Mouse (Mus musculus) hindbrain, embryonic 11.5 days (tissue): Measurements from ENCODE around the gene Clcnka. TPM values are rescaled to one million over a fixed set of nuclear protein-coding genes. Genes with fewer than 3 reads are reported as not detected.

ENCODE experiments used
- ATAC-seq: fragments of 200-750 bp; cut with Nextera tagmentation; 2 replicates; pipeline ENCODE4 v1.8.0; 2017; ENCODE audit warnings: mild to moderate bottlenecking, moderate TSS enrichment, moderate library complexity; ENCODE audit not compliant: low FRiP score
- DNase-seq: peaks from one replicate; pipeline ENCODE4 v3.0.0-alpha.2; 2015; ENCODE audit warnings: low spot score
- H3K27ac ChIP-seq: fragments of 300-500 bp; sonication (generic); 2 replicates; pipeline ENCODE4 v1.5.1; 2014; ENCODE audit warnings: mild to moderate bottlenecking, low read depth, low read length
- H3K27me3 ChIP-seq: fragments of 300-500 bp; sonication (generic); 2 replicates; pipeline ENCODE4 v1.6.1; 2014; ENCODE audit warnings: mild to moderate bottlenecking, low read length, moderate library complexity, mixed read lengths; ENCODE audit not compliant: control insufficient read depth, insufficient read depth
- H3K36me3 ChIP-seq: fragments of 300-500 bp; sonication (generic); 2 replicates; pipeline ENCODE4 v1.6.1; 2014; ENCODE audit warnings: mild to moderate bottlenecking, low read length, moderate library complexity, mixed read lengths; ENCODE audit not compliant: control insufficient read depth, insufficient read depth
- H3K4me1 ChIP-seq: fragments of 300-500 bp; sonication (generic); replicated peaks from 2 replicates; pipeline ENCODE4 v1.6.1; 2014; ENCODE audit warnings: low read length, mixed read lengths; ENCODE audit not compliant: control insufficient read depth, insufficient read depth
- H3K4me2 ChIP-seq: fragments of 300-500 bp; sonication (generic); replicated peaks from 2 replicates; pipeline ENCODE4 v1.6.1; 2014; ENCODE audit warnings: mild to moderate bottlenecking, low read depth, low read length
- H3K4me3 ChIP-seq: fragments of 300-500 bp; sonication (generic); 2 replicates; pipeline ENCODE4 v1.5.1; 2014; ENCODE audit warnings: low read depth, low read length
- H3K9ac ChIP-seq: fragments of 300-500 bp; sonication (generic); 2 replicates; pipeline ENCODE4 v1.6.1; 2014; ENCODE audit warnings: low read depth, low read length
- H3K9me3 ChIP-seq: fragments of 300-500 bp; sonication (generic); 2 replicates; pipeline ENCODE4 v1.6.1; 2016; ENCODE audit warnings: low read length; ENCODE audit not compliant: control insufficient read depth
- WGBS: fragments of 180-500 bp; shearing (Covaris S2); extraction: QIAGEN DNeasy Blood & Tissue Kit; methylation state at CpG from one replicate; pipeline ENCODE4 v1.1.7; 2014; 5-methylcytosine and 5-hydroxymethylcytosine counted together
- polyA plus RNA-seq: library from polyadenylated mRNA; unstranded; fragments of >200 nt; fragmentation: Nextera tagmentation; extraction: Ambion mirVana; gene quantifications from 2 replicates; pipeline ENCODE4 v1.2.1, GENCODE M21; 2014

Gene Clcnka
- polyA plus RNA-seq, 1 experiment from 2014 or later: 0.22 TPM

GRCm38 (mm10) chr4:141372426-141372825, 26.1 kb downstream of the Clcnka start:
- WGBS: 92% methylated on average over 5 of the region's 5 CpGs
- Histone ChIP-seq H3K4me2 (no peak overlapping the region), H3K27ac (no peak overlapping the region), H3K9ac (no peak overlapping the region), H3K27me3 (peaks cover 13% of the 10 kb centered on the region), H3K4me3 (no peak overlapping the region), H3K4me1 (no peaks in the 10 kb centered on the region), H3K36me3 (no peaks in the 10 kb centered on the region), H3K9me3 (no peaks in the 10 kb centered on the region)
- DNase-seq (no peak), ATAC-seq (no peak)

GRCm38 (mm10) chr4:141367997-141368791, 30.3 kb downstream of the Clcnka start, which contains the start of gene Fam131c:
Fam131c (plus strand) TSS chr4:141368220.
- Histone ChIP-seq H3K9ac (peak within 1 kb of the TSS; percentile 57), H3K36me3 (no peaks in the 10 kb centered on the region), H3K27ac (no peak within 1 kb of the TSS), H3K4me3 (peak within 1 kb of the TSS; percentile 53), H3K4me2 (peak within 1 kb of the TSS; percentile 99), H3K4me1 (no peaks in the 10 kb centered on the region; the same call in 1 of the 2 replicates), H3K9me3 (no peaks in the 10 kb centered on the region), H3K27me3 (peaks cover 31% of the 10 kb centered on the region)
- 1% methylated on average over 24 of the region's 71 CpGs for WGBS
- ATAC-seq: peak; percentile 20; the same call in 1 of the 2 replicates
- peak; percentile 58 for DNase-seq

GRCm38 (mm10) chr4:141365876-141366275, 32.6 kb downstream of the Clcnka start:
- Histone ChIP-seq H3K4me2 (no peak overlapping the region), H3K9ac (no peak overlapping the region), H3K4me3 (no peak overlapping the region), H3K4me1 (no peaks in the 10 kb centered on the region; the same call in 1 of the 2 replicates), H3K9me3 (no peaks in the 10 kb centered on the region), H3K27me3 (peaks cover 33% of the 10 kb centered on the region), H3K27ac (no peak overlapping the region), H3K36me3 (no peaks in the 10 kb centered on the region)
- 53% methylated on average over 7 of the region's 7 CpGs for WGBS
- DNase-seq (no peak), ATAC-seq (no peak)

GRCm38 (mm10) chr4:141365126-141365525, 33.4 kb downstream of the Clcnka start:
- ATAC-seq (no peak), DNase-seq (no peak)
- Histone ChIP-seq H3K4me1 (no peaks in the 10 kb centered on the region; the same call in 1 of the 2 replicates), H3K4me2 (no peak overlapping the region), H3K27me3 (peaks cover 33% of the 10 kb centered on the region), H3K36me3 (no peaks in the 10 kb centered on the region), H3K9ac (no peak overlapping the region), H3K27ac (no peak overlapping the region), H3K9me3 (no peaks in the 10 kb centered on the region), H3K4me3 (no peak overlapping the region)
- WGBS: 54% methylated on average over 8 of the region's 8 CpGs

GRCm38 (mm10) chr4:141362937-141363548, 35.5 kb downstream of the Clcnka start:
- no peak overlapping the region for H3K9ac ChIP-seq
- no peaks in the 10 kb centered on the region for H3K36me3 ChIP-seq
- no peaks in the 10 kb centered on the region for H3K9me3 ChIP-seq
- ATAC-seq: 0 out of 2 replicates have a peak, but pooled peaks have one; percentile 39
- no peak overlapping the region for H3K4me3 ChIP-seq
- H3K4me2 ChIP-seq: no peak overlapping the region
- H3K27me3 ChIP-seq: peaks cover 25% of the 10 kb centered on the region
- DNase-seq: peak; percentile 94
- no peaks in the 10 kb centered on the region; the same call in 1 of the 2 replicates for H3K4me1 ChIP-seq
- no peak overlapping the region for H3K27ac ChIP-seq
- 27% methylated on average over 11 of the region's 11 CpGs for WGBS

- 32% methylated on average over 7 of the region's 7 CpGs for WGBS
- H3K27ac ChIP-seq: no peak overlapping the region
- no peaks in the 10 kb centered on the region for H3K36me3 ChIP-seq
- H3K27me3 ChIP-seq: peaks cover 7% of the 10 kb centered on the region
- no peak overlapping the region for H3K9ac ChIP-seq
- ATAC-seq (no peak), DNase-seq (peak; percentile 67)
- H3K4me2 ChIP-seq: no peak overlapping the region
- H3K9me3 ChIP-seq: no peaks in the 10 kb centered on the region
- no peaks in the 10 kb centered on the region; the same call in 1 of the 2 replicates for H3K4me1 ChIP-seq
- H3K4me3 ChIP-seq: no peak overlapping the region
Observed at GRCm38 (mm10) chr4:141360846-141361245, 37.7 kb downstream of the Clcnka start.

- WGBS: 87% methylated on average over 6 of the region's 6 CpGs
Observed at GRCm38 (mm10) chr4:141359222-141359621, 39.3 kb downstream of the Clcnka start.

GRCm38 (mm10) chr4:141357811-141358210, 40.7 kb downstream of the Clcnka start:
- no peak overlapping the region for H3K27ac ChIP-seq
- DNase-seq (no peak), ATAC-seq (no peak)
- no peaks in the 10 kb centered on the region for H3K9me3 ChIP-seq
- 0 out of 2 replicates have a peak, but pooled peaks cover 2% of the 10 kb centered on the region for H3K27me3 ChIP-seq
- no peak overlapping the region for H3K9ac ChIP-seq
- no peak overlapping the region for H3K4me3 ChIP-seq
- H3K36me3 ChIP-seq: no peaks in the 10 kb centered on the region
- H3K4me1 ChIP-seq: no peaks in the 10 kb centered on the region; the same call in 1 of the 2 replicates
- H3K4me2 ChIP-seq: no peak overlapping the region

More at GRCm38 (mm10) chr4:141359222-141359621, 39.3 kb downstream of the Clcnka start:
- H3K4me1 ChIP-seq: no peaks in the 10 kb centered on the region
- ATAC-seq: no peak
- 0 out of 2 replicates have a peak, but pooled peaks cover 2% of the 10 kb centered on the region for H3K27me3 ChIP-seq
- no peak overlapping the region for H3K4me3 ChIP-seq
- no peak overlapping the region for H3K27ac ChIP-seq
- no peak overlapping the region for H3K4me2 ChIP-seq
- no peak overlapping the region for H3K9ac ChIP-seq
- no peaks in the 10 kb centered on the region for H3K9me3 ChIP-seq
- no peaks in the 10 kb centered on the region for H3K36me3 ChIP-seq
- DNase-seq: no peak
